Mouse (Mus musculus) testis, adult 2 months (tissue): ENCODE data around the gene Clec4e.

Source experiments
- CTCF ChIP-seq: fragments of 200-500 bp; IDR thresholded peaks from 2 replicates; pipeline ENCODE4 v1.5.1; 2012; ENCODE audit warnings: low read depth, mild to moderate bottlenecking, inconsistent platforms, low read length, moderate library complexity; ENCODE audit not compliant: control insufficient read depth, insufficient read depth, insufficient replicate concordance
- POLR2A ChIP-seq: fragments of 200-500 bp; IDR thresholded peaks from 2 replicates; pipeline ENCODE4 v1.6.1; 2012; ENCODE audit warnings: low read depth, mild to moderate bottlenecking, inconsistent platforms, low read length, moderate library complexity; ENCODE audit not compliant: control insufficient read depth

DNA sequence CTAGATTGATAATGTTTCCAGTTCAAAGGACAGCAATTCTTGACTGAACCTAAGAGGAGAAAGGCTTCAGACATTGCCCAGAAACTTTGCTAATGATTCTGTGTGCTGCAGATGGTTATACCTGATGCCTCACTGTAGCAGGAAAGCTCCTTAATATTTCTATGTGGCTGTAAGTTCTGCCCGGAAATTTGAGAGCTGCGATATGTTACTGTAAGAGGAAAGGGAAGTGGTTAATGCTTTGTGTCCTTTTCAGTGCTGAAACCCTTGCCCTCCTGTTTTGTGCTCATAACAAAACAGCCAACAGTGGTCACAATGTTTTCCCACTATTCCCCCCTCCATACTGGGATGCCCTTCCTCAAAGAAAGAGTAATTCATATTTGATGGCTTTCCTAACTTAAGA, 3.4 kb downstream of the Clec4e start:
- TF ChIP-seq CTCF (no peak), POLR2A (no peak)
